Mouse (Mus musculus) left cerebral cortex, postnatal 36 days (tissue): ENCODE measurements at regions not wholly inside any gene's neighbourhood (a gene's known extent, or its start where the extent isn't known, plus 50 kb on each side); places are given as distances from the start of the nearest gene placed in this dataset.

ENCODE experiments used
- DNase-seq, 2 experiments: peaks; one replicate each; pipeline ENCODE4 v3.0.0; 2021 to 2022; ENCODE audit warnings: low spot score in 2 of 2, mixed read lengths in 1 of 2
- intact Hi-C: fragments of 180-260 bp; cut with DNase I; formaldehyde crosslinking; loops from one replicate; pipeline ENCODE4 v1.15.1; 2025

GRCm38 (mm10) chr13:116028583-116028982, 280.9 kb downstream of the Isl1 start:
- DNase-seq, result no peak
- intact Hi-C loops, result no loop called here

DNA sequence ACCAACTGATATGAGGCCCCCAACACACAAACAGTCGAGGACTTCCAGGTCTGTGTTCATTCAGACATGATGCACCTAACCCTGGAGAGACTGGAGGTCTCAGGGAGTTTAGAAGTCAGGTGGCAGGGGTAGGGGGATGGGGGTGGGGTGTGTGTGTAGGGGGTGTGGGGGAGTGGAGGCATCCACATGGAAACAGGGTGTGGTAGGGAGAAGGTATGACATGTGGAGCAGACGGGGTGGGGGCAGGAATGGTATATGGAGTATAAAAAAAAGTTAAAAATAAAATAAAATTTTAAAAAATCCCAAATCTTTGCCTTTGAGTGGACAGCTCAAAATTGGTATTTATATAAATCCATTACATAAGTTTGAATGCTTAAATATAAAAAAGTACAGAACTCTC, 282.3 kb downstream of the Isl1 start:
- DNase-seq, result no peak
- intact Hi-C loops, result no loop called here

- intact Hi-C loops, result no loop called here
- no peak for DNase-seq
Observed at GRCm38 (mm10) chr13:116017886-116018285, 291.6 kb downstream of the Isl1 start.

- no peak for DNase-seq
- intact Hi-C loops, result no loop called here
Observed at GRCm38 (mm10) chr13:116003733-116004132, 305.8 kb downstream of the Isl1 start.

- intact Hi-C loops, result no loop called here
- peak; percentile 23 to 34 for DNase-seq
Observed at GRCm38 (mm10) chr13:116002391-116002899, 307.0 kb downstream of the Isl1 start.

GRCm38 (mm10) chr13:115990591-115990990, 318.9 kb downstream of the Isl1 start:
- intact Hi-C loops, result no loop called here
- DNase-seq, result no peak

DNA sequence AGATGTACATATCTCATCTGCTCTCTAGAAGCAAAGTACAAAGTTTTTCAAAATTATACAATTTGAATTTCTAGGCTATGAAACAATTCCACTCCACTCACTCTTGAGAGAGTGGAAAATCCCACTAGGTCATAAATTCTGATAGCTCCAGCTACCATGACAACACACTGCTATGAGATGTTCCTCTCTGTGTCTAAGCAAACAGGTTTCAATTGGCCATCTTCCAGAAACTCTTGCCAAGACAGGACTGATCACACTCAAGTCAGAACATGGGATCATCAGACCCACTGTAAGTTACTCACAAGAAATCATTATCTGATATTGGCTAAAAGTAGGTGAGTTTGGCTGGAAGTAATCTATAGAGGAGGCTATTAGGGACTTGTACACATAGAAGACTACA, 320.4 kb downstream of the Isl1 start:
- DNase-seq, result no peak
- intact Hi-C loops, result no loop called here

- no peak for DNase-seq
- intact Hi-C loops, result no loop called here
Observed at GRCm38 (mm10) chr13:115986282-115986681, 323.2 kb downstream of the Isl1 start.

DNA sequence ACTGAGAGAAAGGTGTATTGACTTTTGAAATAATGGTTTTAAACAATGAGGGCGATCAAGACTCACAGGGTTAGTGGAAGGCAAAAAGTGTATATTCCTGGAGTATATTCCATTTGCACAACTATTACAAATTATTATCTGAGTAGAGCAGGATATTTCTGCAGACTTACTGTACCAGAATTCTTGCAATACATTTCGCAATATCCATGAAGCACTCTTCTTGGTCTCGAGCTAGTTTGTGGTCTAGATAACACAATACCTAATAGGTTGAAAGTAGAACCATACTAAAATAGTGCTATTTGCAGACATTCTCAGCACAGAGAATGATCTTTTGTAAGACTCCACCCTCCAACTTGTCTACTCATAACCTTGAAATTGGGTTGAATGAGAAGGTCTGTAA, 323.8 kb downstream of the Isl1 start:
- DNase-seq, result no peak
- intact Hi-C loops, result no loop called here

DNA sequence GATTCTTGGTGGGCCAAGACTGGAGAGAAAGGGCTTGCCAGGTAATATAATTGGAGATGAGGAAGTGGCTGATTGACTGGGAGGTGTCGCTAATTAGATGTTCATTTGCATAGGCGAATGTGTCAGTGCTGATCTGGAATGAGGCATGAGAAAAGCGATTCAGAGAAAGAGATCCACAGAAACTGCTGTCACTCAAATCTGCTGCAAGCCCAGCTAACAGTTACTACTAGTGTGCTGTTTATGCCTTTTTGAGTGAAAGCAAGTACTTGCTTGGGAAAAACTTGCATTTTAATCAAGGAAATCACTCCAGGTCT, 331.6 kb downstream of the Isl1 start:
- DNase-seq, result no peak
- intact Hi-C loops, result no loop called here

- DNase-seq, result no peak
- intact Hi-C loops, result no loop called here
Observed at GRCm38 (mm10) chr13:115977118-115977889, 332.2 kb downstream of the Isl1 start.
